Mouse (Mus musculus): ENCODE measurements around the gene Rtl5. TPM values are rescaled to one million over a fixed set of nuclear protein-coding genes. Genes with fewer than 3 reads are reported as not detected.
A peak's percentile ranks its signal among the peaks of the same experiment; 100 is the strongest.
"Not testable (repeated sequence)": the region's sequence is repeated elsewhere in the genome, so short reads cannot be mapped to it uniquely, and the experiment has no call there.

Gene Rtl5
- 10 to 100 TPM in 1 of 2 experiments, 1 to 10 TPM in 1; 8.9 to 10.1 TPM for total RNA-seq (2021)
- long read RNA-seq, experiment 1 = 0 reads
- long read RNA-seq, experiment 2 = 0 reads

DNA sequence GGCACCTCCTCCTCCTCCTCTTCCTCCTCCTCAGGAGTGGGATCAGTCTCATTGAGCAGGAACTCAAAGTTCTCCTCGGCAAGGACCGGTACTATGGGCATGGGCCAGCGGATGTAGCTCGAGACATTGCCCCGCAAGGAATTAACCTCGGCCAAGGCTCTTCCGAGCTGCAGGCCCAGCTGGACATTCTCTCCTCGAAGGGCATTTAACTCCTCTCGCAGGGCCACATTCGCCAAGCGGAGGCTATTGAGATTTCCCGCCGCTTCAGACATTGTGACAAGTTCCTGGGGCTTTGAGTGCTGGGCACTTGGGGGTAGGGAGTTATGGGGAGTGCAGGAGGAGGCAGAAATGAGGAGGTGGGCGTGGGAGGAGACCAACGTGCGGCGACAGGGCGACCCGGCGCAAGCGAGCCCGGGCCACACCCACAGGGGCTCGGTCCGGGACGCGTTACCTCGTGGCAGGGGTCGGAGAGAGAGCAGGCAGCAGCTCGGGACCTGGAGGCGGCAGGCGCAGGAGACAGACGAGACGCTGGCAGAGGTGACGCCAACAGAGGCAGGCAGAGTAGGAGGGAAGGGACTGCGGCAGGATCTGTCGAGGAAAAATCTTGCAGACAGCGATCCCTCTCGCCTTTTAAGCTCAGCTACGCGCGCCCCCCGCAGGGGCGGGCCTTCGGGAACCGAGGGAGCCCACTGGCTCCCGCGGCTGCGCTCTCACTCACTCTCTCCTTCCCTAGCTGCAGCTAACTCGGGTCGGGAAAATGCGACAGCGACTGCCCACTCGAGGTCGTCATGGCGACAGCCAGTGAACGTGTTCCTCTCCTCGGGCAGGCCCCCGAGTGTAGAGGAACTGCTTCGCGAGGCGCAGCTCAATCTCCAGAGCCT lies at the start of gene Rtl5:
Rtl5 (minus strand) TSS at position 714 of the 881 bp plus-strand sequence.
- DNase-seq (ENCODE audit: low spot score in 2 of 2) = peak; percentile 68 to 83

DNA sequence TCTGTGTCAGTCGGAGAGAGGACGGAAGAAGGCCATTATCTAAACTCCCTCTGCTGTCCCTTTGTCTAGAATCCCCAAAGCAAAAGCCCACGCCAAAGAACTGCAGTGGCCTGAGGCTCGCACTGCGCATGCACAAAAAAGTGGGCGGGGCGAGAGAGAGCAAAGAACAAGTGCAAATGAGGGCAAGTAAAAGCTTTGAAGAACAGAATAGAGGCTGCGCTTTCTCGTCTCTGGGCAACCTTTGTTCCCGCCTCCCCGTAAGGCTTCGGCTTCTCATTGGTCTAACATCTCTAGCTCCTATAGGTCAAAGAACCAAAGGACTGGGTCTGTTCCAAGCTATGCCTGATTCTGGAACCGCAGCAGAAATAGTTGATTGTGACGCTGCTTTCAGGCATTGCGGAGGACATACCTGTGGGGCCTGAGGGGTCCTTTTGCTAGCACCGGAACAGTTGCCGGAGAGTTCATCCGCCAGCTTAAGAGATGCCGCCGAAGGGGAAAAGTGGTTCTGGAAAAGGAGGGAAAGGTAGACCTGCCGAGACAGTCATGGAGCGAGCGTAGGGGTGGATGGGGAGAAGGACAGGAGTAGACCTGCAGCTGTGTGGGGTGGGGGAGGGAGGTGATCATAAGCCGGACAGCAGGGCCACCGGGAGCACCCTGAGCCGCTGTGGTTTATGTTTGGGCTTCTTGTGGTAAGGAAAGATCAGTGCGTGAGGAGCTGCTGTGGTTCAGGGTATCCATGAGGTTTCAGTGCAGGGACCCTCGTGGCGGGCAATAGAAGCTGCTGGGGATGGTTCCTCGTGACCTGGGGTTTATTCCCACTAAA lies 48.1 kb upstream of the Rtl5 start, which contains the start of gene Pin4:
Pin4 (plus strand) TSS at position 406 of the 823 bp plus-strand sequence.
- DNase-seq (ENCODE audit: low spot score in 2 of 2) = peak; percentile 84 to 94

DNA sequence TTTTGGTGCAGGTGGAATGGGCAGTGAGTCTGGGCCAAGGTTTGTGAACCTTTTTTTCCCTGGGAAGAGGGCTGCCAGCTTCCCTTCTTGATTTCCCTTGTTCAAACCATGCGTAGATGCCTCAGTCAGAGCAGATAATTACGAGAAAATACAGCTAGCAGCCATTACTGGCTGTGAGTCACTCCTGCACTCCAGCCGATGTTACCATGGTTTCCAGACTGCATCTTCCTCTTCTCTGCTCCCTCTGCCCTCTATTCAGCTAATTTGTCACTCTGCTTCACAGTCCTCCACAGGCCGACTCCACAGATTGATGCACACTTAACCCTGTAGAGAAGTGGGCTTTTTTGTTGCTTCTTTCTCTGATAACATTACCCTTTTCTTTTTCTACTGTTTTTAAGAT lies 44.6 kb upstream of the Rtl5 start:
- peak in 1 of 2 experiments; percentile 7 for DNase-seq (ENCODE audit: low spot score in 2 of 2)

DNA sequence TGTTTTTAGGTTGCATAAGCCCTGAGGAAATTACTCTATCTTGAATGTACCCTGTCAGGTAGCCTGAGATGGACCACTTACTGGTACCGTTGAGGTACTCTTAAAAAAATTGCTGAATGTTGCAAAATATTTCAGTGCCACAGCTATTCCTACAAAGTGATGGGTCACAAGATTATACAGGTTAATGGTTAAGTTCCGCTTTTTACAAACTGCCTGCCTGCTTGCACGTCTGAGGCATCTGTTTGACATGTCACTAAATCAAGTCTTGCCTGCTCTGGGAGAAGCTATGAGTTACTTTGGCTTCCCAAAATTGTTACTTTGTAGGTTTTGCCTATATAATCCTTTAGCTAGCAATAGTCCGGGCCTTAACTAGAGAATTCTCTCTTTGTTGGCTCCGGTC lies 38.2 kb upstream of the Rtl5 start:
- DNase-seq (ENCODE audit: low spot score in 2 of 2) = not testable (repeated sequence)

DNA sequence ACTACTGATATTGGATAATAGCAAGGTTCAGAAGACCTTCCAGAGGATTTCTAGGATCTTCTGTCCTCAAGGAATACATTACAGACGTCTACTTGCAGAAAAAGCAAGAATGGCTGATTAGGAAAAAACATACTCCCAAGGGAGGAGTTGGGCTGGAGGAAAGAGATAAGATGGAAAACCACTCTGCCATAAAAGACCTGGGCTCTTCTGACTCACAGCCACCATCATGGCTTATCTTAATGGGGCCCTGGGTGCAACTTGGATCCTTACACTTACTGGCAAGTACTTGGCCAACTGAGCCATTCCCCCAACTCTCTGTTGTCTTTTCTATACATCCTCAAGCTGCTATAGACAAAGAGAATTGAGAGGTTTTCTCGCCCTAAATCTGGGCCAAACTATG lies 32.7 kb upstream of the Rtl5 start:
- DNase-seq (ENCODE audit: low spot score in 2 of 2) = not testable (repeated sequence)

DNA sequence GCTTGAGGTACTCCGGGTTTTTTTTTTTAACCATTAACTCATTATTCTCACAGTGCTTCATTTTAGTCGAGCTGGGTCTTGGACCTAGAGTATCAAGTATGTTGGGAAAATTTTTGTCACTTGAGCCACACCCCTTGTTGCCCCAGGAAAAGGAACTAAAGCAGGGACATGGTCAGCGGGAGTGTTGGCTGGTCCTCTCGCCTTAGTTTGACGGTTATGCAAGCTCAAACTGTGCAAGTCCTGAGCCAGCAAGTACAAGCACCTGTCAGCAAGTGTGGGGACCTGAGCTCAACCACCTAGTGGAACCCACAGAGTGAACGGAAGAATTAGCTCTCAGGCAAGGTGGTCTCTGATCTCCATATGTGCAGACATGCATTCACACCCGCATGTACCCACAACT lies 30.8 kb upstream of the Rtl5 start:
- no peak for DNase-seq (ENCODE audit: low spot score in 2 of 2)

DNA sequence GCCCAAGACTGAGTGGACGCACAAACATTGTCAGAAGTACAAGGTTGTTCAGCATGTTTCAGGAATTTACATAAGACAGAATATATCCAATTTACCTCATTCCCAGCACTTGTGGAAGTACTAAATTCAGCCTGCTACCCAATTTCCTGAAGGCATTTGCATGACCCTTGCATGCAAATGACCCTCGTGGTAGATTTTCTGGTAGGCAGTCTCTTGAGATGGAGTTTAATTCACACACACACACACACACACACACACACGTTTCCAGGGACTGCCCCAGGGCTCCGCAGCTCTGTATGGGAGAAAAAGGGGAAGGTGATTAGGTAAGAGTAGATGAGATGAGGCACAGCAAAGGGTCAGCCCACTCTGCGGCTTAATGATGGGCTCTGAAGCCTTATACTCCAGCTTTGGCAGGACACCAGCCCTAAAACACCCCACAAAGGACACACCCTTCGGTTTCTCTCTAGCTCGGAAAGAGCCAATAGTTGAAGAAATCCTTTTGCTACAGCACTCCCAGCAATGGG lies 23.3 kb upstream of the Rtl5 start:
- DNase-seq (ENCODE audit: low spot score in 2 of 2) = no peak

DNA sequence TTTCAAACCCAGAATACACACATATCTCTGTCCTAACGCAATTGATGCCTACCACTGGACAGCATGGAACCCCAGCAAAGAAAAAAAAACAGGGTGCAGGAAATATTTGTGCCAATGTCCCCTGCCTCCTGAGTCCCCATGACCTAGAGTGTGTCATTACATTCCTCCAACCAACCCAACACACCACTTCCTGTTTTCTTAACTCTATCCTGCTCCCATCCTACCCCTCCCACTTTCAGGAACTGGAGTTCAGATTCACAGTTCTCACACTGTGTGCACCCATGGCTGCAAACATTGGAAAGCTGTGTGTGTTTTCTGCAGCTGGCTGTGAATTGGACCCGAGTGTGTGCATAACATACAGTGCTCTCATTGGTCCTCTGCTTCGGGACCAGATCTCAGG lies 19.5 kb upstream of the Rtl5 start:
- no peak for DNase-seq (ENCODE audit: low spot score in 2 of 2)

DNA sequence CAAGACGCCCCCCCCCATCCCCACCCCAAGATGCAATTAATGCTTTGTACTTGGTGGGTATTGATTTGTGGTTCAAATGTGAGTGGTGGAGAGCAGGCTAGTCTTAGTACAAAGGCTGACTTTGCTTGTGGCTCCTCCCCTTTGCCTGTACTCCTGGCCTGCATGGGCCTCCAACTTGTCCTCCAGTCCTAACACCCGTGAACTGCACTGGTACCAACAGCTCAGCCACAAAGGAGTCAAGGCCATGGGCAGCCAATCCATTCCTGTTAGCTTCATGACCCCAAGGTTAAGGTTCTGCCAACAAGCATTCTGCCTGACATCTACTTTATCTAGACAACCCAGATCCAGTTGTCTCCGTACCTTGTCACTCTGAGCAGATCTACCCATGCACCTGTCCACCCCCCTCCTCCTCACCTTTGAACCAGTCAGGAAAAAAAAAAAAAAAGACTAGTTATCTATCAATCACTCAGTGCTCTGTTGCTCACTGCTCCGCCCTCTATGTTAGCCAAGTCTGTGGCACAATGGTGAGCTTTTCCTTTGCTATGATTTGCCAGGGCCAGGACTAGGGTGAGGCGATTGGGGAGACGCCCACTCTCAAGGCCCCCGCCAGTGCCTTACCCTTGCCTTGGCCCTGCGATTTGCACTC lies 14.8 kb upstream of the Rtl5 start:
- no peak for DNase-seq (ENCODE audit: low spot score in 2 of 2)

DNA sequence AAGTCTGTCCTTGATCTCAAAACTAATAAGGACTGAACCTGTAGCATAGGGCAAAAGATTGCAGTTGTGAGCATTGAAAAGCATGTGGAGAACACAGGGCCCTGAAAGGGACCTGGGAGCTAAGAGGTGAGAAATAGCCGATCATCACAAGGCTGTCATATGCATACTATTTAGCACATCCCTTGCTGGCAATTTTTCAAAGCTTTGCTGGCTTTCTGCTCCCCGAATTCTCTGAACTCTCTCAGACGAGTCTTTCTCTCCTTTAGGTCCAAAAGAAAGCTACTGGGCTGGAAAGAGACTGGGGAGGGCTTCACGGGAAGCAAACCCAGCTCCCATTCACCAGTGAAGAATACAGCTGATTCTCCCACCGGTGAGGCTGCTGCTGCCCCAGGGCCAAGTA lies 11.2 kb upstream of the Rtl5 start:
- DNase-seq (ENCODE audit: low spot score in 2 of 2) = no peak

DNA sequence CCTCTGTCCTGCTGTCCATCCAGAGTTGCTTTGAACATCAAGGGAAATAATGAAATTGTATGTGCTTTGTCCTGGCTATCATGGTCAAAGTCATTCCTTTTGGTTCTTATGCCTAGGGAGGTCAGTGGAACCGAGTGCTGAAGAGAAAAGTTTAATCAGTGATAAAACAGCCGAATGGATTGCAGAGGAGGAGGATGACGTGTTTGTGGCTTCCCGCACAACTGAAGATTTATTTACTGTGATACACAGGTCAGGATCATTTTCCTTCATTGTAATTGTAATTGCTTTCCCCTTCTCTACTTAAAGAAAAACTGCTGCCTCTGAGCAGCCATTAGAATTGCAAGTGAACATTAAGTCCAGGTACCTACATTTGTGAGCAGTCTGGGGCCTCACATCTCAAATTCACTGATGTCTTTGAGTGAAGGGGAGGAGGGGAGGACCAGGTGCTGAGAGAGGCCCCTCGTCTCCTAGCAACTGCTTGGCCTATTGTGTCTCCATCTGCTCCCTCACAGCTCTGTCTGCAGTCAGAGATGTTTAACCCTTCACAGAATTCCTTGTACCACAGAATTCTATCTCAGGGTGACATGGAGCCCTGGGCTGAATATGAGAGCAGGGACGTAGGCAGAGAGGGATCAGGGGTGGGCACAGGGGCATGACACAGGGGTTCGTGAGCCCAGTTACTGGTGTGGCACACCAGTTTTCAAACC lies 10.6 kb upstream of the Rtl5 start:
- no peak for DNase-seq (ENCODE audit: low spot score in 2 of 2)

DNA sequence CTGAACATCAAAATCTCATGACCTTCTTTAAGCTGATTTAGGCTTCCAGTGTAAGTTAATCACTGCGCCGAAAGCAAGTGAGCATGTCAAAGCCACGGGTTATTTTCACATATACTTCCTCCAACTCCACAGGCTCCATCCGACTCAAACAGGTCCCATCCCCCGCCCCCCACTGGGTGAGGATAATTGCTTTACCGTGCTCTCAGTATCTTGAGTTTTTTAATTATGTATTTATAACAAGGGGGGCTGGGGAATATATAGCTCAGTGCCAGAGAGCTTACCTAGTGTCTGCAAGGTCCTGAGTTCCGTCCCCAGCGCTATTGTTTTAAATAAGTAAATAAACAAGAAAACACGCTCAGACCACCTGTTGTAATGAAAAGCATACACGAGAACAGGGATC lies 10.0 kb upstream of the Rtl5 start:
- no peak for DNase-seq (ENCODE audit: low spot score in 2 of 2)

DNA sequence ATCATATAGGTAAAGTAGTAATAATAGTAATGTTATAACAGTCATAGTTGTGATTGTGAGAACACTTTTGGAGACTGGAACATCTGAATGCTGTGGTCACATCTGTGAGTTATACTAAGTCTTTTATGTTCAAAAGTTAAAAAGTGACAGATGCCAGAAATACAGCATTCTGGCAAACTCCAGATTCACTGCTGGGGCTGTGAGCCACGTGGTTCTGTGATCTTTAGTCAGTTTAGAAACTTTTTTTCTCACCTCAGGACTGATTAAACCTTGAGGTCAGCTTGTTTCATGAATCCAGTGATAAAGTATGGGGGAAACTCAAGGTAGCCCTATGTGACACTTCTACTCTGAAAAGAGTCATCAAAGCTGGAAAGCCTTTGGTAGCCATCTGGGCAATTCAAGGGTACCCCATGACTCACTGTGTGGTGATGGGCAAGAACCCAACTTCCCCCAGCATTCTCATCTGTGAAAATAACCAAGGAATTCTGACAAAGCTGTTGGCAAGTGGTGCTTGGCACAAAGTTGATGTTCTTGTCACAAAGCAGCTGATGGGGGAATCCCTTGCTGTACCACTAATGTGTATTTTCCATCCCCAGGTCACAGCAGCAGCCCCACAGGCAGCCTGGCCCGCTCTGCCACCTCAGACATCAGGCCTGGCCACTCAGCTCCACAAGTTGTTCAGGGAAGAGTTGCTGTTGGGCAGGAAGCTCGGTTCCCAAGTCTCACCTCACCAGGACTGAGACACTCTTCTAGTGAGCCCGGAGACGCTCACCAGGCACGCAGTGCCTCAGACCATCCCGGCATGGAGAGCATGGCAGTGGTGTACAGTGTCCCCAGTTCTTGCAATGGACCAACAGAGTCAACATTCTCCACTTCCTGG lies 6.0 kb upstream of the Rtl5 start:
- DNase-seq (ENCODE audit: low spot score in 2 of 2) = no peak

DNA sequence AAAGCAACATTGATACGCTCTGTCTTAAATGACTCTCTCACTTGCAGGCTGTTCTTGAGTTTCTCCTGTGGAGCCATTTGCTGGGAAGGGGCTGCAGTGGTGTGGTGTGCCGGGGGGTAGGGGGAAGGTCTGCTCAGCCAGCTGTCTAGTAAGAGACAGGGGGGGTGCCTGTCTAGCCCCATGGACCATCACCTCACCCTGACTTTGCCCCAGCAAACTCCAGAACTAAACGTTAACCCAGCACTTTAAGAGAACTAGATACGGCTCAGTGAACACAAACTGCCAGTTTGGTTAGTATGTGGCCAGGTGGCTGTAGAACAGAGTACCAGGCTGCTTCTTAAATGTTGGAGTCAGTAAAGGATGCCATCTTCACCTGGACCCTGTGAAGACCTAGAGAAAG lies 4.1 kb upstream of the Rtl5 start:
- DNase-seq (ENCODE audit: low spot score in 2 of 2) = no peak

DNA sequence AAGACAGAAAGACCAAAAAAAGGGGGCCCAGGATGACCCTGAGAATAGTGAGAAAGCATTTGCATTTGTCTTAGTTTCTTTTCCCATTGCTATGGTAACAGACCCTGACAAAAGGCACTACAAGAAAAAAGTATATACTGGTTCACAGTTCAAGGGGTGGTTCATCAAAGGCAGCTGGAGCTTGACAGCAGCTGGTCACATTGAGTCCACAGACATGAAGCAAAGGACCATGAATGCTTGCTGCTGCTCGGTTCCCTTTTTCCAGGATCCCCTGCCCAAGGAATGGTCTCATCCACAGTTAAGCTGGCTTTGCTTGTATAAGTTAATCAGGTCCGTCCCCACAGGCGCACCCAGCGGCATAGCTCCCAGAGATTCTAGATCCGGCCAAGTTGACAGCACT lies 3.3 kb upstream of the Rtl5 start:
- no peak for DNase-seq (ENCODE audit: low spot score in 2 of 2)

DNA sequence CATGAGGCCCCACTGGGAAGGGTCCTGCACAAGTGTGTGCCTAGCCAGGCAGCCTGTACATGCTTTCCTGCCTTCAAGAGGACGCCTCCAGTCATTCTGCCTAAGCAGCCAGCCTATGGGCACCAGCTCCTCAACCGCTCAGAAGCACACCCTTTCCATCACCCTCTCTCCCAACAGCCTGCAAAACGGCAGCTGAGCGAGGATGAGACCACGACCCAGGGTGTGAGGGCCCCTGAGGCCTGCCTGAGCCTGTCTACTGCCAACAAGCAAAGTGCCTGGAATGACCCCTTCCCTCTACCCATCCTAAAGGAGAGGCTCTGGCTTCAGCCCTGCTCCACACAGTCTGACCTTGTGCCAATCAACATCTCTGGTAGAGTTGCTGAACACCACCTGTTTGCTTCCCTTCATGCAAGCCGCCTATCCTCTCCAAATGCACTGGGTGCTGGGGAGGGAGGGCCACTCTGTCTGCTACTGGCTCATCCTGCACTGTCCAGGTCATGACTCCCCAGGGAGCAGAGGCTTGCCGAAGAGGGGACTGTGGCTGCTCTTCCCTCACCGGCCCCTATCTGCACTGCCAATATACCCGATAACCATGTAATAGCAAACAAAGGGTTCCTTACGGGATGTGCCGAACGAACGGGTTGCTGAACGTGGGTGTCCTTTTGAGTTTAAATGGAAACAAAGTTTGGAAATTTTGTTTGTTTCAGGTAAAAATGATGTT lies 2.7 kb upstream of the Rtl5 start:
- no peak for DNase-seq (ENCODE audit: low spot score in 2 of 2)

DNA sequence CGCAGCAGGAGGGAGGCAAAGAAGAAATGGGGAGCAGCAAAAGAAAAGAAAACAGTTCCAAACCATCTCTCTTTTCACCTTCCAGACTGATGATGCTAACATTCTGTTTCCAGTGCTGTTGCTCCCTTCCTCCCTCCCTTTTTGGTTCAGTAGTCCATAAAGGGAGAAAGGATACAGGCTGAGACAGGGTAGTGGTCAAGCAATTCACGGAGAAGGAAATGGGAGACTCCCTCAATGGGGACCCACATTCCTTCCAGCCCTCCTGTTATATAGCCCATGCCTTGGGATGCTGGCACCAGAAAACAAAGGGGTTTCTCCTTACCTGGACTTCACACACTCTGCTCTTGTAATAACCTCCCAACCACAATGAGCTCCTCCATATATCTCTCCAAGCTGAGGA lies 413 bp upstream of the Rtl5 start:
- no peak for DNase-seq (ENCODE audit: low spot score in 2 of 2)

DNA sequence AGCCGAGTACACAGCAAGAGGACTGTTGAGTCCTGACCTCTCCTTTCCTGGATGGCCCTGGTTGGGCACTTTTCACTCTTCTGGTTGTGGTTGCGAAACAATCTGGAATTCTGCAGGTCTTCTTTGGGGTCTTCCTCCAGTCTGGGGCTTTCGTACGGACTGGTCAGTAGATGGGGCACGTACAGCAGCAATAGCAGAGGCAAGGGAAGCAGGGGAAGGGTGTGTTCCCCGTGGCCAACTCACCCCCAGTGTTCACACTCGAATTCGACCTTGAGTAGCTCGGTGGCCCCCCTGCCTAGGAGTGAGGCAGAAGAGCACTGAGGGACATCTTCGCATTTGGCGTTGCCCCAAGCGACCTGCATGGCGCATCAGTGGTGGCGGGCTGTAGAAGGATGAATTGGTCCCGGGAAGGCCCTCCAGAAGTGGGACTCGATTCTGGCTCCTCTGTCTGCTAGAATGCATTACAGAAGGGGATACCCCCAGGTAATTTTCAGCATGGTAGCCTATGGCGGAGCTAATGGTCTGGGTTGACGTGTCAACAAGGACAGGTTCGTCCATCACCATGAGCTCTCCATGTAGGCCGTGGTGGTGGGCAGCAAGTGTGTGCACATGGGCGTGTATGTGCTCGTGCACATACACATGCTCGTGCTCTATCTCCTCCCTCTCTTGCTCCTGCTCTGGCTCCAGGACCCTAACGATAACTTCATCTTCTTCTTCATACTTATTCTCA lies 2.1 kb downstream of the Rtl5 start:
- no peak for DNase-seq (ENCODE audit: low spot score in 2 of 2)

All from layer of hippocampus, postnatal 14 days (tissue).